Comparison of ENCODE assay signal across 25 mouse cellular contexts in the genomic region with DNA sequence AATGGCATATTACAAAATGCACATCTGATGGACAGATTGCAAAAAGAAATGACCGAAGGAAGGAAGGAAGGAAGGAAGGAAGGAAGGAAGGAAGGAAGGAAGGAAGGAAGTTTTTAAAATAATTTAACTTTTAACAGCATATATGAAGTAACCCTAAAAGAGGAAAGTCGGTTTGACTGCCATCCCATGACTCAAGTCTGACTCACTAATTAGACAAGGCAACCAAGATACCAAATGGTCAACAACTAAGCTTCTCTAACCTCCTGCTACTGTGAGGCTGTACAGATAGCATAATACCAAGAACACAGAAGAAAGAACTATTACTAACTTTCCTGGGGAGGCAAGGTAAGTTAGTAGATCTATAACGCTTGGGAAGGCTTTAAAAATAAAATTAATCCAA.
DNase-seq lines count a peak whose midpoint lies in the region; ATAC-seq and TF ChIP-seq lines count a peak whose summit lies in the region.
"Had no signal": no experiment of that assay in that cellular context is flagged by ENCODE, and none has a peak within 500 bp of the region (broad histone marks: within the 10 kb centered on the region; RNA-seq: fewer than 3 reads in every experiment).

No protein-coding gene starts in this region.

- ATAC-seq in midbrain, embryonic 11.5 days (ENCODE audit: low FRiP score) = no peak
- ATAC-seq in midbrain, postnatal 0 days (ENCODE audit: low FRiP score) = no peak
- ATAC-seq in stomach, postnatal 0 days (ENCODE audit: low FRiP score, low TSS enrichment) = peak; percentile 53; the same call in 1 of the 2 replicates
- ATAC-seq: activated CD4-positive, CD25-positive, alpha-beta regulatory T cell, adult 4 months; forebrain, embryonic 14.5 days; forebrain, embryonic 16.5 days; Patski had no signal

- DNase-seq in midbrain, embryonic 11.5 days (ENCODE audit: low spot score, missing footprints) = peak; percentile 33
- no peak for DNase-seq in midbrain, postnatal 0 days (ENCODE audit: low spot score)
- DNase-seq in 416B (ENCODE audit: low read depth) = peak; percentile 76
- peak; percentile 62 for DNase-seq in NIH3T3 (ENCODE audit: low read depth)
- no peak for DNase-seq in stomach, postnatal 0 days (ENCODE audit: low spot score)
- DNase-seq in embryo, embryonic 9.5 days (ENCODE audit: extremely low spot score) = no peak
- no peak for DNase-seq in lung, postnatal 10 days
- DNase-seq in kidney, adult 18-20 months = no peak
- DNase-seq: adrenal gland, adult 8-10 months; adrenal gland, postnatal 14 days; adrenal gland, postnatal 36 days; cerebellum, adult 11-12 months; cerebellum, adult 2 months; cerebellum, adult 9-10 months; cerebellum, postnatal 10 days; cerebellum, postnatal 25 days had no signal

- H3K9ac ChIP-seq in midbrain, embryonic 11.5 days (ENCODE audit: low read length) = no peak overlapping the region
- no peak overlapping the region for H3K9ac ChIP-seq in midbrain, postnatal 0 days (replicated peaks; ENCODE audit: low read length, poor library complexity, severe bottlenecking)
- no peak overlapping the region for H3K9ac ChIP-seq in stomach, postnatal 0 days (ENCODE audit: low read length)
- H3K9ac ChIP-seq: embryonic facial prominence, embryonic 13.5 days; embryonic facial prominence, embryonic 15.5 days; forebrain, embryonic 12.5 days had no signal

- no peak overlapping the region for H3K27ac ChIP-seq in midbrain, embryonic 11.5 days (ENCODE audit: low read depth, low read length)
- no peak overlapping the region for H3K27ac ChIP-seq in midbrain, postnatal 0 days (ENCODE audit: low read depth, low read length)
- no peak overlapping the region for H3K27ac ChIP-seq in stomach, postnatal 0 days (replicated peaks)
- H3K27ac ChIP-seq: embryonic facial prominence, embryonic 13.5 days; embryonic facial prominence, embryonic 15.5 days; forebrain, embryonic 10.5 days; forebrain, embryonic 12.5 days had no signal

- no peaks in the 10 kb centered on the region for H3K27me3 ChIP-seq in midbrain, embryonic 11.5 days (ENCODE audit: control insufficient read depth, insufficient read depth, low read length)
- H3K27me3 ChIP-seq in midbrain, postnatal 0 days (ENCODE audit: insufficient read depth, low read length) = no peaks in the 10 kb centered on the region
- no peaks in the 10 kb centered on the region for H3K27me3 ChIP-seq in stomach, postnatal 0 days (ENCODE audit: control insufficient read depth, insufficient read depth, low read length)
- H3K27me3 ChIP-seq: embryonic facial prominence, embryonic 13.5 days; embryonic facial prominence, embryonic 15.5 days; forebrain, embryonic 12.5 days; Patski had no signal

- H3K36me3 ChIP-seq in midbrain, embryonic 11.5 days (ENCODE audit: control insufficient read depth, insufficient read depth, low read length) = no peaks in the 10 kb centered on the region
- H3K36me3 ChIP-seq in midbrain, postnatal 0 days (ENCODE audit: insufficient read depth, low read length) = no peaks in the 10 kb centered on the region
- H3K36me3 ChIP-seq in stomach, postnatal 0 days (ENCODE audit: control insufficient read depth, insufficient read depth, low read length) = no peaks in the 10 kb centered on the region
- H3K36me3 ChIP-seq: forebrain, embryonic 10.5 days had no signal

- H3K9me3 ChIP-seq in midbrain, embryonic 11.5 days (ENCODE audit: control insufficient read depth, low read length) = no peaks in the 10 kb centered on the region
- H3K9me3 ChIP-seq in midbrain, postnatal 0 days (ENCODE audit: low read length) = no peaks in the 10 kb centered on the region
- no peaks in the 10 kb centered on the region for H3K9me3 ChIP-seq in stomach, postnatal 0 days (ENCODE audit: control insufficient read depth, low read length)
- H3K9me3 ChIP-seq: embryonic facial prominence, embryonic 13.5 days; embryonic facial prominence, embryonic 15.5 days; forebrain, embryonic 10.5 days; forebrain, embryonic 12.5 days had no signal

- WGBS in midbrain, embryonic 11.5 days = 93% methylated on average over 3 of the region's 3 CpGs
- WGBS in midbrain, postnatal 0 days = 94% methylated on average over 3 of the region's 3 CpGs
- WGBS in stomach, postnatal 0 days = 84% methylated on average over 3 of the region's 3 CpGs

- H3K4me2 ChIP-seq in midbrain, embryonic 11.5 days = no peak overlapping the region
- H3K4me2 ChIP-seq in midbrain, postnatal 0 days (ENCODE audit: low read depth, low read length, poor library complexity, severe bottlenecking) = no peak overlapping the region
- no peak overlapping the region for H3K4me2 ChIP-seq in stomach, postnatal 0 days (replicated peaks; ENCODE audit: low read depth)
- H3K4me2 ChIP-seq: embryonic facial prominence, embryonic 13.5 days; embryonic facial prominence, embryonic 15.5 days; forebrain, embryonic 12.5 days had no signal

- TF ChIP-seq EP300 in stomach, postnatal 0 days (optimal IDR thresholded peaks at IDR 0.05) = no peak

- no peaks in the 10 kb centered on the region for H3K4me1 ChIP-seq in midbrain, embryonic 11.5 days (ENCODE audit: control insufficient read depth, insufficient read depth, low read length)
- H3K4me1 ChIP-seq in midbrain, postnatal 0 days (ENCODE audit: insufficient read depth, low read length) = no peaks in the 10 kb centered on the region
- H3K4me1 ChIP-seq in stomach, postnatal 0 days (replicated peaks; ENCODE audit: control insufficient read depth, insufficient read depth) = no peaks in the 10 kb centered on the region
- H3K4me1 ChIP-seq: embryonic facial prominence, embryonic 13.5 days; embryonic facial prominence, embryonic 15.5 days; forebrain, embryonic 10.5 days; forebrain, embryonic 12.5 days had no signal

- no peak overlapping the region for H3K4me3 ChIP-seq in midbrain, embryonic 11.5 days (ENCODE audit: low read depth, low read length)
- H3K4me3 ChIP-seq in midbrain, postnatal 0 days (ENCODE audit: low read depth, low read length) = no peak overlapping the region
- H3K4me3 ChIP-seq in stomach, postnatal 0 days (ENCODE audit: low read depth, low read length) = no peak overlapping the region
- H3K4me3 ChIP-seq: embryonic facial prominence, embryonic 13.5 days; embryonic facial prominence, embryonic 15.5 days; erythroblast, embryonic 14.5 days; forebrain, embryonic 10.5 days; forebrain, embryonic 12.5 days had no signal

- TF ChIP-seq CTCF in midbrain, postnatal 0 days (IDR thresholded peaks at IDR 0.05) = no peak
- no peak for TF ChIP-seq CTCF in stomach, postnatal 0 days (IDR thresholded peaks at IDR 0.05; ENCODE audit: low read depth)

Comparison
In these comparisons a context has a peak if more than half of its experiments do, and no peak if none do; other contexts are left out.
1. DNase-seq: peak in midbrain, embryonic 11.5 days (single experiment), 416B (single experiment) and NIH3T3 (single experiment); none in midbrain, postnatal 0 days (single experiment), stomach, postnatal 0 days (single experiment), embryo, embryonic 9.5 days (single experiment), lung, postnatal 10 days (single experiment) and kidney, adult 18-20 months (single experiment).